Mouse (Mus musculus) forebrain, postnatal 0 days (tissue): ENCODE measurements around the gene Igf1. TPM values are rescaled to one million over a fixed set of nuclear protein-coding genes. Genes with fewer than 3 reads are reported as not detected.
A peak's percentile ranks its signal among the peaks of the same experiment; 100 is the strongest.

Source experiments
- ATAC-seq: fragments of 200-750 bp; cut with Nextera tagmentation; 2 replicates; pipeline ENCODE4 v1.8.0; 2017; ENCODE audit warnings: mild to moderate bottlenecking, moderate library complexity
- DNase-seq: peaks from one replicate; pipeline ENCODE4 v3.0.0-alpha.2; 2015
- H3K27ac ChIP-seq: fragments of 300-500 bp; sonication (generic); 2 replicates; pipeline ENCODE4 v1.5.1; 2014; ENCODE audit warnings: low read depth, mild to moderate bottlenecking, antibody characterized with exemption, low read length, moderate library complexity, mixed read lengths
- H3K27me3 ChIP-seq: fragments of 300-500 bp; sonication (generic); 2 replicates; pipeline ENCODE4 v1.6.1; 2014; ENCODE audit warnings: mild to moderate bottlenecking, low read length, mixed read lengths; ENCODE audit not compliant: insufficient read depth
- H3K36me3 ChIP-seq: fragments of 300-500 bp; sonication (generic); 2 replicates; pipeline ENCODE4 v1.6.1; 2014; ENCODE audit warnings: mild to moderate bottlenecking, moderate library complexity; ENCODE audit not compliant: insufficient read depth
- H3K4me1 ChIP-seq: fragments of 300-500 bp; sonication (generic); 2 replicates; pipeline ENCODE4 v1.6.1; 2014; ENCODE audit warnings: antibody characterized with exemption; ENCODE audit not compliant: insufficient read depth
- H3K4me2 ChIP-seq: fragments of 300-500 bp; sonication (generic); 2 replicates; pipeline ENCODE4 v1.6.1; 2014; ENCODE audit warnings: low read depth, mild to moderate bottlenecking, moderate library complexity
- H3K4me3 ChIP-seq: fragments of 300-500 bp; sonication (generic); 2 replicates; pipeline ENCODE4 v1.5.1; 2014; ENCODE audit warnings: low read depth, low read length, mixed read lengths
- H3K9ac ChIP-seq: fragments of 300-500 bp; sonication (generic); 2 replicates; pipeline ENCODE4 v1.6.1; 2014; ENCODE audit warnings: mild to moderate bottlenecking
- H3K9me3 ChIP-seq: fragments of 300-500 bp; sonication (generic); 2 replicates; pipeline ENCODE4 v1.6.1; 2016; ENCODE audit warnings: low read length
- CTCF ChIP-seq: sonication (generic); IDR thresholded peaks from 2 replicates; pipeline ENCODE4 v1.5.1; 2016; ENCODE audit warnings: antibody characterized with exemption, control low read depth, low read depth
- WGBS: fragments of 180-500 bp; shearing (Covaris S2); extraction: QIAGEN DNeasy Blood & Tissue Kit; methylation state at CpG from one replicate; pipeline ENCODE4 v1.1.7; 2014; 5-methylcytosine and 5-hydroxymethylcytosine counted together
- polyA plus RNA-seq: library from polyadenylated mRNA; unstranded; fragments of >200 nt; fragmentation: Nextera tagmentation; extraction: Ambion mirVana; gene quantifications from 2 replicates; pipeline ENCODE4 v1.2.1, GENCODE M21; 2015
- total RNA-seq: library from RNA; depleted of rRNA; stranded (reverse); fragments of >200 nt; gene quantifications from 2 replicates; pipeline ENCODE4 v1.2.3, GENCODE M21; 2014

Igf1 gene
- total and polyA plus RNA-seq, 2 experiments from 2014 or later = 8.4 to 11.5 TPM

DNA sequence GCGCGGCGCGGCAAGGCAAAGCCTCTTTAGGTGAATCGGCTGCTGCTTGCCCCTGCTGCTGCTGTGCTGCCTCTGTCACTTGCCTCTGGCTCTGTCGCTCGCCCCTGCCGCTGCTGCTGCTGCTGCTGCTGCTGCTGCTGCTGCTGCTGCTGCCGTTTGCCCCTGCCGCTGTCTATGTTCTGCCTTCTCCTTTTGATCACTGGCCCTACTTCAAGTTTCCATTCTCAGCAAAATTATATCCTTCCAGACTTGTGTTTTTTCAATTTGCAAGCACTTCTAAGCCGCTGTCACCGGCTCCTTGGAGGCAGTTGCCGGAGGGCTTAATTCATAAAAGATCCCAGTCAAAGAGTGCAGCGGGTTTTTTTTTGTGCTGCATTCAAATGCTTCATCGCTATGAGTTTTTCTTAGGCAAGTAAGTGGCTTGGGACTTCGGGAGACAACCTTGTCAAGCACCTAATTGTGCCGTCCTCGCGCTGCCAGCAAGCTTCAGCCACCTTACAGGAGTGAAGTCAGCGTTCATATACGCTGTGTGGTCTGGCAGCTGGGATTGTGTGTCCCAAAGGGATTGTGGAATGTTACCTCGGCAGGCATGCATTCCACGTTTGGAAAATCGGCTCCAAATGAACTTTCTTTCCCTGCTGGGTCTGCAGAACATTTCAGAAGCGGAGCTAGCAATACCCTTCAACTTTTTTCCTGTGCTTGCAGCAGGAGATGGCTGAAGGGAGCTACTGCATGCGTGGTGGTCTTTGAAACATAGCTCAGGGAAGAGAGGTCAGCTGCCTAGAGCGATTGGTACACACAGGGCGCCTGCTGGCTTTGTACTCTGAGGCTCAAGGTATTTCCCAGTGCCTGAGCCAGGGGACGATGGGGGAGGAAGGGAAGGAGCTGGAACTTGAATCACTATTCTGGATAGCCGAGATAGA lies 2.4 kb downstream of the Igf1 start:
- H3K36me3 ChIP-seq = no peaks in the 10 kb centered on the region
- peak overlapping the region; percentile 34 for H3K4me3 ChIP-seq
- peak overlapping the region; percentile 40 for H3K9ac ChIP-seq
- no peaks in the 10 kb centered on the region for H3K9me3 ChIP-seq
- 0 out of 2 replicates have a peak, but pooled peaks cover 16% of the 10 kb centered on the region for H3K4me1 ChIP-seq
- TF ChIP-seq CTCF = no peak
- DNase-seq = peak; percentile 39
- ATAC-seq = peak; percentile 21; the same call in 1 of the 2 replicates
- peak overlapping the region; percentile 67 for H3K4me2 ChIP-seq
- H3K27me3 ChIP-seq = peaks cover 3% of the 10 kb centered on the region; the same call in 1 of the 2 replicates
- no peak overlapping the region for H3K27ac ChIP-seq
- WGBS = under 1% methylated on average over 30 of the region's 30 CpGs

DNA sequence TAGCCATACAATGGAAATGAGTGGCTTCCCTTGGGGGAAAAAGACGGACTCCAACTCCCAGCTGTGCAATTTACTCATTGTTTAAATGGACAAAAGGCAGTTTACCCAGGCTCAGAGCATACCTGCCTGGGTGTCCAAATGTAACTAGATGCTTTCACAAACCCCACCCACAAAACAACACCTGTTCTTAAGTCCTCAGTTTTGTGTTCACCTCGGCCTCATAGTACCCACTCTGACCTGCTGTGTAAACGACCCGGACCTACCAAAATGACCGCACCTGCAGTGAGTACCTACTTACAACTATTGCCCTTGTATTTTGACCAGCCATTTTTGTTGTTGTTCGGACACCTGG lies 3.0 kb downstream of the Igf1 start:
- Histone ChIP-seq H3K4me1 (0 out of 2 replicates have a peak, but pooled peaks cover 16% of the 10 kb centered on the region), H3K4me3 (peak overlapping the region; percentile 34), H3K27ac (no peak overlapping the region), H3K36me3 (no peaks in the 10 kb centered on the region), H3K27me3 (peaks cover 3% of the 10 kb centered on the region; the same call in 1 of the 2 replicates), H3K9ac (peak overlapping the region; percentile 40), H3K4me2 (peak overlapping the region; percentile 67), H3K9me3 (no peaks in the 10 kb centered on the region)
- DNase-seq (no peak), ATAC-seq (no peak)
- WGBS = 64% methylated on average over 6 of the region's 6 CpGs
- no peak for TF ChIP-seq CTCF

DNA sequence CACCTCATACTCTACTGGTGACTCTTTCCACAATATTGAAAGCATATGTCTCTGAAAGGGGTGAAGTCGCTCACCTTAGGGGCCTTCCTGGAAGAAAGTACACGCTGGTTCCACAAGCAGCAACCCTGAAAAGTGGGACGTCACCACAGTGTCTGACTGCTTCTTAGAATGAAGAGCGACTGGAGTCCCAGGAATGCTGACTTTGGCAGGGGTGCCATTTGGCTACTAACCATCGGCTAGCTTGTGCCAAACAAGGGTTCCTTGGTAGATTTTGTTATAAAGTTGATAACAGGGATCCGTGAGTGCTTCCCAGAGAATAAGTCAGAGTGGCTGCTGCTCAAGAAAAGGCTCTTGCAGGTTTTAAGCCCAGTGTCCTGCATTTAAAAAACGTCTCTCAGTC lies 4.8 kb downstream of the Igf1 start:
- Histone ChIP-seq H3K4me2 (no peak overlapping the region), H3K27me3 (peaks cover 3% of the 10 kb centered on the region; the same call in 1 of the 2 replicates), H3K27ac (no peak overlapping the region), H3K4me1 (0 out of 2 replicates have a peak, but pooled peaks cover 12% of the 10 kb centered on the region), H3K9me3 (no peaks in the 10 kb centered on the region), H3K9ac (no peak overlapping the region), H3K4me3 (no peak overlapping the region), H3K36me3 (no peaks in the 10 kb centered on the region)
- ATAC-seq (no peak), DNase-seq (no peak)
- WGBS = 66% methylated on average over 7 of the region's 7 CpGs
- TF ChIP-seq CTCF = no peak

DNA sequence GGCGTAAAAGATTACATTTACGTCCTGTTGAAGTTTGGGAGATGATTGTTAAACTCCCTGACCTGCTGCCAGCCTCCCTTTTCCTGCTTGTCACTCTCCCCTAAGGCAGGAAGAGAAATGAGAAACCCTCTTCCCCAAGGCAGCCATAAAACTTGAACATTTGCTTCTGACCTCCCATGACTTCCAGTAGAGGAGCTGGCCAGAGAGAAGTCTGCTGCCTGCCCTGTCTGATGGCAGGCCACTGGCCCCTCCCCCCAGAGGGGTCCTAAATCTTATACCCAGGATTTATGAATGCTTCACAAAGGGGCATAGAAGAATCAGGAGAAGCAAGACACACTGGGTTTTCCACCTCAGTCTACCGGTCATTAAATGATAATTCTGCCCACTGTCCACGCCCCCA lies 5.3 kb downstream of the Igf1 start:
- Histone ChIP-seq H3K36me3 (no peaks in the 10 kb centered on the region), H3K4me3 (no peak overlapping the region), H3K9ac (no peak overlapping the region), H3K27ac (no peak overlapping the region), H3K4me2 (no peak overlapping the region), H3K9me3 (no peaks in the 10 kb centered on the region), H3K27me3 (peaks cover 3% of the 10 kb centered on the region; the same call in 1 of the 2 replicates), H3K4me1 (0 out of 2 replicates have a peak, but pooled peaks cover 12% of the 10 kb centered on the region)
- ATAC-seq (no peak), DNase-seq (no peak)
- 87% methylated on average over 4 of the region's 4 CpGs for WGBS
- TF ChIP-seq CTCF = no peak

DNA sequence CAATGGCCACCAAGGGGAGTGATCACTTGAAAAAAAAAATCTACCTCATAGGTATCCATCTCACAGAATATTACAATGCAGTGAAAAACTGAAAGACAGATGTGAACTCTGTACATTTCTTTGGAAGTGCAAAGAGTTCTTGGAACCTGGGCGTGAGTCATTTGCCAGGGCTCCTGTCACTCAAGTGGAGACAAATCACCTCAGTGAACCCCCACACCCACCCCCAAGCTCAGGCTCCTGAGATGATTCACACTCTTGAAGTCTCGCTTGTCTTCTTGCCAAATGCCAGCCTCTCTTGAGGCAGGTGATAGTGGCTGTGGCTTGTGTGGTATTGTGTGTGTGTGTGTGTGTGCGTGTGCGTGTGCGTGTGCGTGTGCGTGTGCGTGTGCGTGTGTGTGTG lies 7.6 kb downstream of the Igf1 start:
- H3K27me3 ChIP-seq = peaks cover 2% of the 10 kb centered on the region; the same call in 1 of the 2 replicates
- no peak overlapping the region for H3K9ac ChIP-seq
- H3K4me1 ChIP-seq = 0 out of 2 replicates have a peak, but pooled peaks cover 4% of the 10 kb centered on the region
- no peak overlapping the region for H3K4me3 ChIP-seq
- ATAC-seq (no peak), DNase-seq (no peak)
- H3K36me3 ChIP-seq = no peaks in the 10 kb centered on the region
- H3K9me3 ChIP-seq = no peaks in the 10 kb centered on the region
- no peak overlapping the region for H3K4me2 ChIP-seq
- no peak for TF ChIP-seq CTCF
- no peak overlapping the region for H3K27ac ChIP-seq
- 90% methylated on average over 9 of the region's 9 CpGs for WGBS

DNA sequence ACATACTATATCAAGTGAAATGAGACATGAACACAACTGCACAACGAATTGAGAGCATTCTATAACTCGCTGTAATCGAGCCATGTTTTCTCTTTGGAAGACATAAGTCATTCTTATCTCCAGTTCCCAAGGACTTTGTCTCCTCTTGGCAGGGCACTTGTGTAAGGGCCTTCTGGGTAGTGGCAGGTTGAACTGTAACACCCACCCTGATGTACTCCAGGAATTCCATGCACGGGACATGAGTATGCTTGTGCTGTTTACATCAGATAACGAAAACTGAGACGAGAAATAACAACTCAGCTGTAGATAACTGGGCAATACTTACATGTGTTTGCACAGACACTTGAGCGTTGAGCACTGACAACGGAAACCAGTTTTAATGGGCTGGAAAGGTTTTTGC lies 8.4 kb downstream of the Igf1 start:
- H3K36me3 ChIP-seq = no peaks in the 10 kb centered on the region
- H3K4me3 ChIP-seq = no peak overlapping the region
- H3K9me3 ChIP-seq = no peaks in the 10 kb centered on the region
- H3K27ac ChIP-seq = no peak overlapping the region
- no peak overlapping the region for H3K4me2 ChIP-seq
- ATAC-seq (no peak), DNase-seq (no peak)
- WGBS = 81% methylated on average over 8 of the region's 8 CpGs
- no peaks in the 10 kb centered on the region for H3K27me3 ChIP-seq
- H3K9ac ChIP-seq = no peak overlapping the region
- no peaks in the 10 kb centered on the region for H3K4me1 ChIP-seq
- no peak for TF ChIP-seq CTCF

DNA sequence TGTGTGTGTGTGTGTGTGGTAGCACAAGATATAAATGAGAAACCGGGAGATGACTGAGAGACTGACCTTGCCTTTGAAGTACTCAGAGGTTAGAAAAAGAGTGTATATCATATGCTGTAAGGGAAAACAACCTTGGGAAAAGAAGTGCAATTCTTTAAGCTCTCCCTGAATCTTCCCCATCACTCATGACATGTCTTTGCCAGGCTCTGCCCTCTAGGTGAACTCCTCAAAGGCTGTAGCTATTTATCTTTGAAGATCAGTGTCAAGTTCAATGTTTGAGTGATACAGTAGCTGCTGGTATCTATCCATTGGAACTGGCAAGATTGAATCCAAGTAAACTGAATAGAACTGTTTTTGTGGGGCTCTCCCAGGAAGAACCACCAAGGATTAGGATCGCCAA lies 9.2 kb downstream of the Igf1 start:
- Histone ChIP-seq H3K4me1 (no peaks in the 10 kb centered on the region), H3K27me3 (no peaks in the 10 kb centered on the region), H3K4me2 (no peak overlapping the region), H3K9ac (no peak overlapping the region), H3K4me3 (no peak overlapping the region), H3K9me3 (no peaks in the 10 kb centered on the region), H3K36me3 (no peaks in the 10 kb centered on the region), H3K27ac (no peak overlapping the region)
- TF ChIP-seq CTCF = no peak
- WGBS = 79% methylated on average over 2 of the region's 2 CpGs
- ATAC-seq (no peak), DNase-seq (no peak)
